Mouse (Mus musculus): ENCODE data around the gene Clcn3. TPM values are rescaled to one million over a fixed set of nuclear protein-coding genes. Genes with fewer than 3 reads are reported as not detected.

The Clcn3 gene
- polyA plus RNA-seq, 1 experiment from 2014 or later: 39.4 TPM

DNA sequence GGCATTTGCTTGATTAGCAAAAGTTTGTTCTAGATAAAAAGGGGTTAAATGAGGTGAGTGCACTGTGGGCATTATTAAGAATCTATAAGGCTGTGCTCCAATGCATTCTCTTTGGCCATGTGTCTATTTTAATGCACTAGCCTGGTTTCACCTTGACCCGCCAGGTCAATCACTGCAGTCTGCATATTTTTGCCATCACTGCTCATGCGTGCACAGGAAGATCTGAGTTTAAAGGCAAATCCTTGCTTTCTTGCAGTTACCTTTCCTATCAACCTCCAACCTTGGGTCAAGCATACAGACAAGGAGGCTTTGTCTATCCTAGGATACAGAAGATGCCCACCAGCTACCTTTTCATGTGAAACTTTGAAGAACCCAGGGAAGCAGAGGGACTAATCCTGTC lies 113.3 kb downstream of the Clcn3 start:
- Histone ChIP-seq H3K9ac (ENCODE audit: low read depth, low read length) (no peak overlapping the region), H3K36me3 (ENCODE audit: control insufficient read depth, insufficient read depth) (no peaks in the 10 kb centered on the region), H3K4me3 (ENCODE audit: low read depth, low read length) (no peak overlapping the region), H3K9me3 (replicated peaks; ENCODE audit: control insufficient read depth, low read length) (no peaks in the 10 kb centered on the region), H3K4me2 (ENCODE audit: low read depth, low read length) (no peak overlapping the region), H3K4me1 (ENCODE audit: control insufficient read depth, low read depth, low read length) (no peaks in the 10 kb centered on the region), H3K27me3 (ENCODE audit: control insufficient read depth, insufficient read depth, low read depth, low read length) (no peaks in the 10 kb centered on the region), H3K27ac (ENCODE audit: low read length) (no peak overlapping the region)
- ATAC-seq (ENCODE audit: low read depth): no peak
- 63% methylated on average over 2 of the region's 2 CpGs for WGBS (ENCODE audit: insufficient replicate concordance)

DNA sequence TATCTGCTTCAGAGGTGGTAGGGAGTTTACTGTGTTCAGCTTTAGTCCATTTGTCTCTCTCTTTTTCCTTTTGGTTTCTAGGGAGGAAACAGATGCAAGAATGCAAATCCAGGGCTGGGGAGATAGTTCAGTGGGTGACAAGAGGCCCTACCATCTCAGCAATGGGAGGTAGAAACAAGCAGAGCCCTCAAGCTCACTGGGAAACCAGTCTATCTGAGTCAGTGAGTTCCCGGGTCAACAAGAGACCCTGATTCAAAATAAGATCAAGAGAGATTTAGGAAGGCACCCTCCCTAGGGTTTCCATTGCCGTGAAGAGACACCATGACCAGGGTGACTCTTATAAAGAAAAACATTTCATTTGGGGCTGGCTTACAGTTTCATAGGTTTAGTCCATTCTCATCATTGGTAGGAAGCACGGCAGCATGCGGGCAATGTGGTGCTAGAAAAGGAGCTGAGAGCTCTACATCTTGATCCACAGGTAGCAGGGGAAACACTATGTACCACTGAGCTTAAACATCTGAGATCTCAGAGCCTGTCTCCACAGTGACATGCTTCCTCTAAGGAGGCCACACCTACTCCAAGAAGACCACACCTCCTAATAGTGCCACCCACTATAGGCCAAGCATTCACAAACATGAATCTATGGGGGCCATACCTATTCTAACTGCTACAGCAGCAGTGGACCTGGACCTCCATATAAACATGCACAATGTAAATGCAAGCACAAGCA lies 114.7 kb downstream of the Clcn3 start:
- no peak for ATAC-seq (ENCODE audit: low read depth)
- no peaks in the 10 kb centered on the region for H3K4me1 ChIP-seq (ENCODE audit: control insufficient read depth, low read depth, low read length)
- 68% methylated on average over 4 of the region's 4 CpGs for WGBS (ENCODE audit: insufficient replicate concordance)

DNA sequence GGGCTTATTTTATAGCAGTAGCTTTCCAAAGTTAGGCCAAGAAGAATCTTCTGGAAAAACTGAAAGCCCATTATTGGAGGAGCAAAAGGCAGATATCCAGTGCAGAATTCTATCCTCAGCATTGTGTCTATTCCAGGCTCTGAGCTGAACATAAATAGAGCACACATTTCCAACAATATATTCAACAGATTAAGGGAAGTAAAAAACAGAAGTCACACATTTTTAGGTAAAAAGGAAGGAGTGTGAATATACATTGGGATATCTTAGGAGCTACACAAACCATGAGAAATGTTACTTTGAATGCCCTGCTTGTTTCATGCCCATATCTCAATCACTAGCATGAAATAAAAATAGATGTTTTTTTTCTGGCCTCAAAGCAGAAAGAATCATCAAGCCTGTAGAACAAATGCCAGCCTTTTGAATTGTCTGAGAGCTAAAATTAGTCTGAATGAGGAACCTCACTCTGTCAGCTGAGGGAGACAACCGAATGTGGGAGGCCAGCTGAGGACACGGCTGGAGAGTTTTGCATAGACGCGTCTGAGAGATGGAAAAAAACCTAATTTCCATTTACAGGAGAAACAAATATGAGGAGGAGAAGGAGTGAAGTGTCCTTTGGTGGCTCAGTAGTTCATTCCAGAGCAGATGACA lies 115.5 kb downstream of the Clcn3 start:
- 24% methylated on average over 4 of the region's 4 CpGs for WGBS (ENCODE audit: insufficient replicate concordance)
- Histone ChIP-seq H3K9me3 (replicated peaks; ENCODE audit: control insufficient read depth, low read length) (no peaks in the 10 kb centered on the region), H3K9ac (ENCODE audit: low read depth, low read length) (no peak overlapping the region), H3K27me3 (ENCODE audit: control insufficient read depth, insufficient read depth, low read depth, low read length) (no peaks in the 10 kb centered on the region), H3K4me1 (ENCODE audit: control insufficient read depth, low read depth, low read length) (no peaks in the 10 kb centered on the region), H3K4me3 (ENCODE audit: low read depth, low read length) (no peak overlapping the region), H3K4me2 (ENCODE audit: low read depth, low read length) (no peak overlapping the region), H3K27ac (ENCODE audit: low read length) (no peak overlapping the region), H3K36me3 (ENCODE audit: control insufficient read depth, insufficient read depth) (no peaks in the 10 kb centered on the region)
- ATAC-seq (ENCODE audit: low read depth): no peak

More for the DNA sequence above, 114.7 kb downstream of the Clcn3 start:
- Histone ChIP-seq H3K9ac (ENCODE audit: low read depth, low read length) (no peak overlapping the region), H3K27me3 (ENCODE audit: control insufficient read depth, insufficient read depth, low read depth, low read length) (no peaks in the 10 kb centered on the region), H3K9me3 (replicated peaks; ENCODE audit: control insufficient read depth, low read length) (no peaks in the 10 kb centered on the region), H3K36me3 (ENCODE audit: control insufficient read depth, insufficient read depth) (no peaks in the 10 kb centered on the region), H3K27ac (ENCODE audit: low read length) (no peak overlapping the region), H3K4me2 (ENCODE audit: low read depth, low read length) (no peak overlapping the region), H3K4me3 (ENCODE audit: low read depth, low read length) (no peak overlapping the region)

DNA sequence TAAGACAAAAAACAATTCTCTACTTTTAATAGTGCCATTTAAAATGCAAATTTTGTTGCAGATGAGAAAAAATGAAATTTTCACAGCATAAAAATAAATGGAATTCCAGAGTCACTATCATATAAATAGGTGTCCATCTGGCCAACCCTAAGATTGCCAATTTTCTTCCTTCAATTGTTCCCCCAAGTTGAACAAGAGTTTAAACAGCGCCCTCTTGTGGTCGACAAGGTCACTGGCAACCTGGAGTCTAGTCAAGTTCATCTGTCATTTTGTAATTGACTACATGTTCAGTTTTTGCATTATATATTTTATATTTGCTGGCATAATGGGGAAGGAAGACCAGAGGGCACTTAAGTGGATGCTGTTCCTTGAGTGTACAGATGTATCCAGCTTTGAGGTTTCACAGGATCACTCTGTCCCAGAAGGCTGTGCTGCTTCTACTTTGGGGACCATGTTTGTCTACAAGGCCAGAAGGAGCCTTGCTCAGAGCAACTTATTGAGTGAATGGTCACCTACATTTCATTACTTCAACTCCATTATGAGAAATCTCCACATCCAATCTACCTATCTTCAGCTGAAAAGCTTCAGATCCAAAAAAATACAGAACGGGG lies 117.5 kb downstream of the Clcn3 start:
- no peak for ATAC-seq (ENCODE audit: low read depth)
- Histone ChIP-seq H3K4me1 (ENCODE audit: control insufficient read depth, low read depth, low read length) (no peaks in the 10 kb centered on the region; the same call in 1 of the 2 replicates), H3K4me2 (ENCODE audit: low read depth, low read length) (no peak overlapping the region), H3K4me3 (ENCODE audit: low read depth, low read length) (no peak overlapping the region), H3K27me3 (ENCODE audit: control insufficient read depth, insufficient read depth, low read depth, low read length) (no peaks in the 10 kb centered on the region), H3K9me3 (replicated peaks; ENCODE audit: control insufficient read depth, low read length) (no peaks in the 10 kb centered on the region), H3K36me3 (ENCODE audit: control insufficient read depth, insufficient read depth) (no peaks in the 10 kb centered on the region), H3K27ac (ENCODE audit: low read length) (no peak overlapping the region), H3K9ac (ENCODE audit: low read depth, low read length) (no peak overlapping the region)
- 31% methylated on average over 3 of the region's 3 CpGs for WGBS (ENCODE audit: insufficient replicate concordance)

DNA sequence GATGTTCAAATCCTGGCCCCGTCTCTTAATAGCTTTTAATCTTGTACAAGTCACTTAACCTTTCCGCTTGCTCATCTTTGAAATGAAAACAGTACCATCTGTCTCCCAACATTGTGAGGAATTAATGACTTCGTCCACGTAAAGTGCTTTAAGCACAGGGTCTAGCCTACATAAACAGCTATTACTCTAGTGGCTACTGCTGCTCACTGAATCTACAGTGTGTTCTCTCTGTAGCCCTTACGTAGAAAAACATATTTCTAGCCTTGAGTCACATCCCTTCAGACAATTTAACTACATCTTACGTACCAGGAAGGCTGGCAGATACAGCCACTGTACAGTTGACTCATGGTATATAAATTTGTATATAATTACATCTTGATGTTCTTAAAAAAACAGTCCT lies 118.2 kb downstream of the Clcn3 start:
- 78% methylated on average over 6 of the region's 6 CpGs for WGBS (ENCODE audit: insufficient replicate concordance)
- Histone ChIP-seq H3K27ac (ENCODE audit: low read length) (no peak overlapping the region), H3K36me3 (ENCODE audit: control insufficient read depth, insufficient read depth) (no peaks in the 10 kb centered on the region), H3K27me3 (ENCODE audit: control insufficient read depth, insufficient read depth, low read depth, low read length) (no peaks in the 10 kb centered on the region), H3K9me3 (replicated peaks; ENCODE audit: control insufficient read depth, low read length) (no peaks in the 10 kb centered on the region), H3K4me3 (ENCODE audit: low read depth, low read length) (no peak overlapping the region), H3K4me2 (ENCODE audit: low read depth, low read length) (no peak overlapping the region), H3K9ac (ENCODE audit: low read depth, low read length) (no peak overlapping the region), H3K4me1 (ENCODE audit: control insufficient read depth, low read depth, low read length) (peaks cover 4% of the 10 kb centered on the region)
- ATAC-seq (ENCODE audit: low read depth): no peak

DNA sequence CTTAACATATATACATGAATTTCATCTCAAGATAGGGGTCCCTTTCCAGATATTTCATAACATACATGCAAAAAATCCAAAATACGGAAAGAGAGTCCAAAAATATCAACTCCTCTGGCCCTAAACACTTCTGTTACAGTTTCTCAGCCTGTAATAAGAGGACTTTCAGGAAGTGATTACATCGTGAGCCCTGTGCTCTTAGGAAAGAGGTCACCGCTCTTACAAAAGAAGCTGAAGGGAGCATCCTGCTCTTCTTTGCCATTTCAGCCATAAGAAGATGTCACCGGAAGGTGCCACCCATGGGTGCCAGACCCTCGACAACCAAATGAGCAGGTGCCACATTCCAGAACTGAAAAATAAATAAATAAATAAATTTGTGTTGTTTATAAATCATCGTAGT lies 121.3 kb downstream of the Clcn3 start:
- 67% methylated on average over 6 of the region's 6 CpGs for WGBS (ENCODE audit: insufficient replicate concordance)
- peaks cover 14% of the 10 kb centered on the region for H3K4me1 ChIP-seq (ENCODE audit: control insufficient read depth, low read depth, low read length)
- H3K4me3 ChIP-seq (ENCODE audit: low read depth, low read length): no peak overlapping the region
- no peaks in the 10 kb centered on the region for H3K36me3 ChIP-seq (ENCODE audit: control insufficient read depth, insufficient read depth)
- H3K4me2 ChIP-seq (ENCODE audit: low read depth, low read length): no peak overlapping the region
- H3K9me3 ChIP-seq (replicated peaks; ENCODE audit: control insufficient read depth, low read length): no peaks in the 10 kb centered on the region
- no peak for ATAC-seq (ENCODE audit: low read depth)
- H3K27ac ChIP-seq (ENCODE audit: low read length): no peak overlapping the region
- H3K9ac ChIP-seq (ENCODE audit: low read depth, low read length): no peak overlapping the region
- H3K27me3 ChIP-seq (ENCODE audit: control insufficient read depth, insufficient read depth, low read depth, low read length): no peaks in the 10 kb centered on the region

DNA sequence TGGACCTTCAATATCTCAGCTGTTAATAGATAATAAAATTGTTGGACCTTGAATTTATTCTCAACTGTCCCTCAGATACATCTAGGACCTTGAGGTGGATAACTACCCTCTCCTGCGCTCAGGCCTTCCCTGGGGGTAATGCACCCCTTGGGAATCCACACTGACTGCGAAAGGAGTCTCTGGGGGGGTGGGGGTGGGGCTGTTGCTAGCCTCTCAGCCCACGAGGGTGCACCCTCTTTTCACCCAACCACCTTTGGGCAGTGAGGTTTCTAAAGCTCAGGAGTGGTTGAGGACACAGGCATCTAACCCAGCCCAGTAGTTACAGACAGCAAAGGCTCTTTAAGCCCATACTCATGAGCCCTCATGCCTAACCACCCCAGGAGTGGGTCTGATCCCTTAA lies 122.4 kb downstream of the Clcn3 start:
- 70% methylated on average over 3 of the region's 3 CpGs for WGBS (ENCODE audit: insufficient replicate concordance)
- no peak for ATAC-seq (ENCODE audit: low read depth)
- no peak overlapping the region for H3K4me3 ChIP-seq (ENCODE audit: low read depth, low read length)
- no peaks in the 10 kb centered on the region for H3K36me3 ChIP-seq (ENCODE audit: control insufficient read depth, insufficient read depth)
- no peak overlapping the region for H3K27ac ChIP-seq (ENCODE audit: low read length)
- no peak overlapping the region for H3K4me2 ChIP-seq (ENCODE audit: low read depth, low read length)
- H3K9me3 ChIP-seq (replicated peaks; ENCODE audit: control insufficient read depth, low read length): no peaks in the 10 kb centered on the region
- no peaks in the 10 kb centered on the region for H3K27me3 ChIP-seq (ENCODE audit: control insufficient read depth, insufficient read depth, low read depth, low read length)
- H3K4me1 ChIP-seq (ENCODE audit: control insufficient read depth, low read depth, low read length): peaks cover 14% of the 10 kb centered on the region
- no peak overlapping the region for H3K9ac ChIP-seq (ENCODE audit: low read depth, low read length)

All from liver, embryonic 16.5 days (tissue).